Mouse (Mus musculus): Measurements from ENCODE around the gene Atf5.

Atf5 gene

GRCm38 (mm10) chr7:44816470-44817021, at the start of gene Atf5:
Atf5 (minus strand) TSS chr7:44816658.
- no peak for DNase-seq (ENCODE audit: low read depth, low spot score)

- DNase-seq (ENCODE audit: low read depth, low spot score) = no peak
These were observed 48.4 kb upstream of the Atf5 start for GRCm38 (mm10) chr7:44864595-44865542.

- no peak for DNase-seq (ENCODE audit: low read depth, low spot score)
These were observed 47.6 kb upstream of the Atf5 start for GRCm38 (mm10) chr7:44863982-44864494.

- DNase-seq (ENCODE audit: low read depth, low spot score) = no peak
These were observed 46.8 kb upstream of the Atf5 start for GRCm38 (mm10) chr7:44863210-44863609.

GRCm38 (mm10) chr7:44862434-44862833, 46.0 kb upstream of the Atf5 start:
- DNase-seq (ENCODE audit: low read depth, low spot score) = no peak

- DNase-seq (ENCODE audit: low read depth, low spot score) = no peak
These were observed 45.0 kb upstream of the Atf5 start for GRCm38 (mm10) chr7:44861429-44861816.

- DNase-seq (ENCODE audit: low read depth, low spot score) = no peak
These were observed 44.3 kb upstream of the Atf5 start for GRCm38 (mm10) chr7:44860576-44861428.

- DNase-seq (ENCODE audit: low read depth, low spot score) = no peak
These were observed 43.4 kb upstream of the Atf5 start for GRCm38 (mm10) chr7:44859896-44860295.

- no peak for DNase-seq (ENCODE audit: low read depth, low spot score)
These were observed 41.4 kb upstream of the Atf5 start for GRCm38 (mm10) chr7:44857905-44858304.

- peak; percentile 94 for DNase-seq (ENCODE audit: low read depth, low spot score)
These were observed 40.6 kb upstream of the Atf5 start, which contains the start of gene Pnkp for GRCm38 (mm10) chr7:44857042-44857552. Pnkp (plus strand) TSS chr7:44857139.

- DNase-seq (ENCODE audit: low read depth, low spot score) = no peak
These were observed 39.9 kb upstream of the Atf5 start for GRCm38 (mm10) chr7:44856265-44856916.

- no peak for DNase-seq (ENCODE audit: low read depth, low spot score)
These were observed 38.6 kb upstream of the Atf5 start for GRCm38 (mm10) chr7:44855036-44855435.

GRCm38 (mm10) chr7:44854356-44855031, 38.0 kb upstream of the Atf5 start:
- DNase-seq (ENCODE audit: low read depth, low spot score) = no peak

GRCm38 (mm10) chr7:44853596-44854355, 37.3 kb upstream of the Atf5 start:
- DNase-seq (ENCODE audit: low read depth, low spot score) = no peak

- DNase-seq (ENCODE audit: low read depth, low spot score) = no peak
These were observed 36.6 kb upstream of the Atf5 start for GRCm38 (mm10) chr7:44853065-44853464.

- no peak for DNase-seq (ENCODE audit: low read depth, low spot score)
These were observed 36.0 kb upstream of the Atf5 start for GRCm38 (mm10) chr7:44852259-44853027.

- no peak for DNase-seq (ENCODE audit: low read depth, low spot score)
These were observed 35.3 kb upstream of the Atf5 start for GRCm38 (mm10) chr7:44851625-44852234.

- DNase-seq (ENCODE audit: low read depth, low spot score) = no peak
These were observed 34.5 kb upstream of the Atf5 start for GRCm38 (mm10) chr7:44850789-44851624.

All from telencephalon, adult 2 months (tissue).